Mouse (Mus musculus) cerebellum, adult 11 months (tissue): ENCODE results near the gene Mrln.

Experiments
- DNase-seq: peaks from one replicate; pipeline ENCODE4 v3.0.0; 2022

Gene Mrln

DNA sequence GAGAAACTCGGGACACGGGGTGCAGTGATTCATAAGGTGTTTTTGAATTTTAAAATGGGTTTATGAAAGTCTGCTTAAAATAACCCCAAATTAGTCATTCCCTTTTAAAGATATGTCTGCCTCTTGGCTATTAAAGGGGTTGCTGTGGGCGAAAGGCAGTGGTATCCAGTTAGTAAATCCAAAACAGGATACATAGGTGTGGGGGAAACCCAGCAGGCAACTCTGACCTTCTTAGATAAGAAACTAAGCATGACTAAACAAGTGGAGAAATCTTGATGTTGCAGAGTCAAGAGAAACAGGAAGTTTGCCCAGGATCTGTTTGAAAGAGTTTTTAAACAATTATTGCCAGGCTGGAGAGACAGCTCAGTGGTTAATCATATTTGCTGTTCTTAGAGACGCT, 52.6 kb downstream of the Mrln start:
- no peak for DNase-seq

DNA sequence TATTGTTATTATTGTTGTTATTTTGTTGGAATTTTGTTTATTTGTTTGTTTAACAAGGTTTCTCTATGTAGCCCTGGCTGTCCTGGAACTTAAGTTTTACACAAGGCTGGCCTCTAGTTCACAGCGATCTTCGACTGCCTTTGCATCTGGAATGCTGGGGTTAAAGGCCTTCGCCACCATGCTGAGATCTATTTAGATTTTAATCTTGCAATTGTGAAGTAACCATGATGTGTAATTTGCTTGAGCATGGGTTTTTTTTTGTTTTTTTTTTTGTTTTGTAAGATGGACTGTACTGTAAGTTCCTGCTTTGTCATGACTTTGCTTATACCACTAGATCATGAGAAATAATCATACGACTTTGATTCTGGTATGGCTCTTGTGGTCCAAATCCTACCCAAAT, 56.4 kb downstream of the Mrln start:
- no peak for DNase-seq

DNA sequence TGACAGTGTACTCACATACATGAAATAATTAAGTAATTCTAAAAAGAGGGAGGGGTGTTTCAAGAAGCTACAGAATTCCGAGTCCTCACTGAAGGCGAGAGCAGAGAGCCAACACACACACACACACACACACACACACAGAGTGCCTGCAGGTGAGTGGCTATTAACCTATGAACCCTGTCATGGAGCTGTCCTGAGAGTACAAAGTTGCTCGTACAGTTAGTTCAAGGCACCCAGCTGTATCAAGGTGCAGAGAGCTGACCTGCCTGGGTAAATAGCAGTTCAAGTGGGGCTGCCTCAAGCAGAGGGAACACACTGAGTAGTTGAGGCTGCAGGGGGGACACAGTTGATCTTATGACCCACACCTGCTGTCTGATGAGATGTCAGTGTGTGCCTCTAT, 57.6 kb downstream of the Mrln start:
- no peak for DNase-seq

DNA sequence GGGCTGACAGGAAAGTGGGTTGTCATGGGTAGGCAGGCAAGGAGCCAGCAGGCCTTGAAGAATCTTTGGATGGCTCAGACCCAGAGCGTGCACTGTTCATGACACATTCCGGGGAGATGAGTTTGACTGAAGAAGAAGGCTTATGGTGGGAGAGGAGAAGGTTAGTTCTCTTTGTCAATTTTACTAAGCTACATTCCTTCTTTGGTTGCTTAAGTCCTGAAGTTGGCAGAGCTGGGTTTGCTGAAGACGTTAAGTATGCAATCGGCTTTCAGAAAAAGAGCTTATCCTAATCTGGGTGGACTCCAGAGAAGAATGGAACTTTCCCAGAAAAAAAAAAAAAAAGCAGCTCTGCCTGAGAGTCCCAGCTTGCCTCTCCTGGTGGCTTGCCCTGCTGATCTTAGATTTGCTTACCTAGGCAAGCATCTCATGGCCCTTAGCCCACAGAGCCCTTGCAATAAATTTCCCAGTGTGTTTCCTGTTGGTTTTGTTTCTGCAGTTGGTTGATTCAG, 59.3 kb downstream of the Mrln start:
- no peak for DNase-seq

DNA sequence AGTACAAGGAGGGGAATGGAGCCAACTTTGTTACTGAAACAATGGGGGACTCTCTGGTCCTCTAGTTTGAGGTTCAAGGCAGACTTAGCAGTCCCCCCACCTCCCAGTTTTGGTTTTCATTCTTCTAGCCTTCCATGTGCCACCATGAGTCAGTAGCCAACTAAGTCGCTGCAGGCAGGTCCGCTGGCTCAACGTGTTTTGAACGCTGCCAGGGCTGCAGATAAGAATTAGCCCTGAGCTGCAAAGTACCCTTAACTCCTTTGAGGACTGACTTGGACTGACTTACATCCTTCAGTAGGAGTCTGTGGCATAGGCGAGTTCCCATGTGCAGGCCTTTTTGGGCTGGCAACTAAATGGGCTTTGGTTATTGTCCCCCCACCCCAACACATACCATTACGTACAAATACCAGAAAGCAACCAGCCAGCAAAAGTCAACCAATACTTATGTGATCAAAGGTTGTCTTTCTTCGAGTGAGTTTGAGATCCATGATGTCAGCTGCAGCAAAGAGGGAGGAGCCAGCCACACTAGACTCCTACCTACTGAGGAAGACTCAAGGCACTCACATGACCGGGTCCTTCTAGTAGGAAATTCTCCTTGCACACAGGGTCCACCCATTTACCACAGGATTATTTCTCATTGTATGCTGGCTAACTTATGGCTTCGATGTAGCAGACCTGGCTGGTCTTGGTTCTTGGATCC, 60.0 kb downstream of the Mrln start:
- DNase-seq, result no peak

DNA sequence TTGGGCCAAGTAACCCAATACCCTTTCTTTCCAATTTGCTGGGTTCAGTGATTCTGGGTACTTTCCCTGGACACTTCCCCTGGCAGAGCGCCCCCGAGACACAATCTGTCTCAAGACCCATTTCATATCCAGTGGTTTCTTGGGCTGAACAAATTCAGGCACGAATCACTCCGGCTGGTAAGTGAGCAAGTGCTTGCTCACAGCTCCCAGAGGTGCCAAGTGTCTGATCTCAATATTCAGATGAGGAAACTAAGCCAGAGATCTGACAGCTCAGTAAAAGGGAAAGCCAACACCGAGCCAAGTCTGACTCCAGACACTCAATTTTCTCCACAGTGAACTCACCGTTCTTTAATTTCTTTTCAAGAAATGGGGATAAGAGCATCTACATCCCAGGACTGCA, 62.0 kb downstream of the Mrln start:
- DNase-seq, result no peak

DNA sequence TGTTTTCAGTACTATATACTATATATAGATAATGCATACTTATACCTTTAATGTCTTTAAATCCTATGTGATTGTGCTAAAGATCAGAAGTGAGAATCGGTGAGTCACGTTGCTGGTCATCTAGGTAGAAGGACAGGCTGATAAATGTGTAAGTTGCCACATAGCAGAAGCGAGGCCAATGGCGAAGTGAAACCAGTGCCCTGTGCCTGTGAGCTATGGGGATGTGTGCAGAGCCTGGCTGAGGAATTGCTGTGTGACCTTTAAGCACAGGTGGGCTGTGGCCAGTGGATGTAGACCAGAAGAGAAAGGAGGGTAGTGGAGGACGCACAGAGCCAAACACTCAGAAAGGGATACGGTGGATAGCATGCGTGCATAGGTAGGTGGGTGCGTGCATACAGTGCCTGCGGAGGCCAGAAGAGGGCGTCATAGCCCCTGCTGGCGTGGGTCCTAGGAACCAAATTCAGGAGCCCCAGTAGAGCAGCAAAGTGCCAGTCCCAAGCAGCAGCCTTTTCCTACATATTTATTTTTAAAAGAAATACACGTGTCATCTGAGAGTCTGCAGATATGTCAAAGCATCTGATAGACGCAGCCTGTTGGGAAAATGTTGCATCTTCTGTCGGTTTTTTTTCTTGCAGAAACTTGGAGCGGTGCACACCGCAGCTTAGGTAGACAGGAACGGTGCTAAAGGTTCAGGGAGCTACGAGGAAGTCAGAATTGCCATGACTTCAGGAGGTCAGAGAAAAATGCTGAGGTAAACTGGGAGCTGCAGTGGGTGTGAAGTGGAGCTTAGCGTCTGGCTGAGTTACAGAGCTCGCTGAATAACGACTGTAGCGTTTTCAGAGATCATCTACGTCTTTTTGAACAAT, 64.3 kb downstream of the Mrln start:
- no peak for DNase-seq
